Mouse (Mus musculus): ENCODE data around the gene Abhd2. TPM values are rescaled to one million over a fixed set of nuclear protein-coding genes. Genes with fewer than 3 reads are reported as not detected.

The Abhd2 gene
- total RNA-seq, 2 experiments from 2014 or later, result 24.7 to 27.2 TPM

- DNase-seq, result no peak
Measured at GRCm38 (mm10) chr7:79328769-79329168, 55.8 kb downstream of the Abhd2 start.

- no peak for DNase-seq
Measured at GRCm38 (mm10) chr7:79331197-79331596, 58.2 kb downstream of the Abhd2 start.

GRCm38 (mm10) chr7:79333419-79333818 is 60.4 kb downstream of the Abhd2 start:
- DNase-seq, result no peak

GRCm38 (mm10) chr7:79336362-79336910 is 63.4 kb downstream of the Abhd2 start:
- no peak for DNase-seq

DNA sequence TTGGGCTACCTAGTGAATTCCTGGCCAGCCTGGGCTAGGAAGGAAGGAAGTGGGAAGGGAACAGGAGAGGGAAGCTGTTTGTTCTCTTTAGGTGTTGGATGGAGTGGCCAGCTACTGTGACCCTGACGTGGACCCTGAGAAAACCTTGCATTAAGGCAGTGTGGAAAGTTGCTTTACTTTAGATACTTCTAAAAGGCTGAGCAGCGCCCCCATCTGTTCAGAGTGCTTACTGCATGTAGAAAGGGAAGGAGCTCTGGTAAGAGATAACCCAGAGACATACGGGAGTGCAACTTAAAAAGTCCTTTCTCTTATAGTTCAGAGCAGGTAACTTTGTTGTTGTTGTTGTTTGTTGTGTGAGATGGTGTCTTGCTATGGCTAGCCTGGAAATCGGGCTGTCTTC is 72.9 kb downstream of the Abhd2 start:
- DNase-seq, result peak; percentile 76

GRCm38 (mm10) chr7:79346555-79347075 is 73.6 kb downstream of the Abhd2 start:
- no peak for DNase-seq

GRCm38 (mm10) chr7:79347108-79347813 is 74.3 kb downstream of the Abhd2 start:
- no peak for DNase-seq

- DNase-seq, result no peak
Measured at GRCm38 (mm10) chr7:79348816-79349215, 75.8 kb downstream of the Abhd2 start.

DNA sequence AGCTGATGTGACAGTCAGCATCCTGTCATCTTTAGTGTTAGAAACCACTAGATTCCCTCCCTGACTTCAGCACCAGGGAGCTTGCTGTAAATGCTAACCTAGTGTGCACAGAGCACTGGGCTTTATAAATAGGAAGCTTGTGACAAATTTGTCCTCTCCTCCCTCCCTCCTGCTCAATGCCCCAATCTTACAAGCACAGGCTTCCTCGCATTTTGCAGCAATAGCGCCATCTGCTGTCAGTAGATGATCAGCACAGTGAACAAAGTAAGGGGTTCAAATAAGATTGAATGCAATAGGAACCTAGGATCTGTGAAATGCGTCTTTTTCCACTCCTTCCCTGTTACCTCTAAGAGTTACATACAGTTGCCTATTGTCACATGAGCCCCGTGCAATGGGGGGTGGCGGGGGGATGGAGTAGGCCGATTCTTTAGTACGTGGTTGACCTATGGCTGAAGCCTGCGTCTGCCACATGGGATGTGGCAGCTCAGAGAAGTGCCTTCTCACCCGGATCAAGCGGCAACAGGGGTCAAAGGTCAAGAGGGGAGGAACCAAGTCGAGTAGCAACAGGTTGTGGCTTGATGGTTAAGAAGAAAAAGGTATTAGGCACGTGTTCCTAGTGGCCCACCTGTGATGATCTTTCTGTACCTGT is 76.9 kb downstream of the Abhd2 start:
- DNase-seq, result peak; percentile 85

- peak; percentile 72 for DNase-seq
Measured at GRCm38 (mm10) chr7:79358350-79359182, 85.6 kb downstream of the Abhd2 start.

- no peak for DNase-seq
Measured at GRCm38 (mm10) chr7:79359183-79359435, 86.1 kb downstream of the Abhd2 start.

DNA sequence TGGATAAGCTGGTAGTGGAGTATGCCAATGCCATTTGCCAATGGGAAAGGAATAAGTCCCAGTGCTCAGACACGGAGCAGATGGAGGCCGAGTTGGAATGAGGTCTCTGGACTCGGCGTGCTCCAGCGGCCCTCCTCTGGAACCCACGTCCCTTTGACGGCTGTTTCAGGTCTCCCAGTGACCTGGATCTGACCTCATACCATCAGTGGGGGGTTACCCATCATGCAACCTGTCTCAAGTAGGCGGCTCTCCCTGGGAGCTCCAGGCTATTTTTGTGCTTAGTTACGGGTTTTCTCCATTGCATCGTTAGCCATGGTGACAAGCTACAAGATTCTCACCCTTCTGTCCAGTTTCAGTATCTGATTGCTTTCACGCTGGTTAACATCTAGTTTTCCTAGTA is 87.1 kb downstream of the Abhd2 start:
- DNase-seq, result peak; percentile 26

DNA sequence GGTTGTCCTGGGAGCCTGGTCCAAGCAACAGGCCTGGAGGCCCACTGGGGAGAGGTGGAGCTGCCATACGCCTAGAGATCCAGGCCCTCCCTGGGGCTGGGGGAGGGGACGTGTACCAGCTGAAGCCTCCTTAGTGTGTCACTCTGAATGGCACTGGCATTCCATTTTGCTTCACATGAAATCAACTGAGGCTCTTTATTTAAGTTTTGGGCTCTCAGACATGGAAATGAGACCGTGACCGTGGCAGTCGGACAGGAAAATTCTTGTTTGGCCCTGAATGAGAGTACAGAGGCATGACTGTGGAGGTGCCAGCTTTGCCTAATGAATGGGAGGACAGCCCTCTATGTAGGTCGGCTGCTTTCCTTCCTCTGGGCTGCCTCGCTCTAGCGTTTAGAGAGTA is 89.2 kb downstream of the Abhd2 start:
- no peak for DNase-seq

- no peak for DNase-seq
Measured at GRCm38 (mm10) chr7:79362830-79363229, 89.8 kb downstream of the Abhd2 start.

DNA sequence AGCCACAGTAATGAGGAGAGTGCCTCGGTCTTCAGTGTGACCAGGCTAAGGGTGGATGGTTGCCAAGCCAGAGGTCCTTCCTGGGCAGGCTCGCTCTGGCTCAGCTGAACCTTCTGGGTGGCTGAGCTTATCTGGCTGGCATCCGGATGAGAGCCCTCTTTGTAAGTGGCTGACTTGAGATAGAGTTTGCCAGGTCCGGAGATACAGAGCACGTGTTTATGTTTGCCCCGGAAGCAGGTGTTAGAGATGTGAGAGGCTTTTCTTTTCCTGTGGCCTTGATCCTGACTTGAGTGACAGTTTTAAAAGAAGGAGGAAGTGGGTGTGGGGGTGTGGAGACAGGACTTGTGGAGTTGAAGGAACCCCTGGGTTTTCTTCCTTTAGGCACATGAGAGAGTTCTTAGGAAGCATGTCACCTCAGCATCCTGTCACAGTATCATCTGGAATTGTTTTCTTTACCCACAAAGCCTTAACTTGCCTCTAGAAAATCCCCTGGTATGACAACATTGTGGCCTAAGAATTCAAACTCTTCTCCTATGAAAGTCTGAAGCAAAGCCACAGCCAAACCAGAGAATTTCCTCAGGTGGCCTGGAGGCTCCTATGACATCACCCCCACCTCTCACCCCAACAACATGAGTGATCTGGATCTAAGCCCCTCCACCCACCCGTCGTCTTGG is 90.5 kb downstream of the Abhd2 start:
- peak; percentile 69 for DNase-seq

- no peak for DNase-seq
Measured at GRCm38 (mm10) chr7:79368664-79369063, 95.7 kb downstream of the Abhd2 start.

GRCm38 (mm10) chr7:79369416-79369815 is 96.4 kb downstream of the Abhd2 start:
- no peak for DNase-seq

DNA sequence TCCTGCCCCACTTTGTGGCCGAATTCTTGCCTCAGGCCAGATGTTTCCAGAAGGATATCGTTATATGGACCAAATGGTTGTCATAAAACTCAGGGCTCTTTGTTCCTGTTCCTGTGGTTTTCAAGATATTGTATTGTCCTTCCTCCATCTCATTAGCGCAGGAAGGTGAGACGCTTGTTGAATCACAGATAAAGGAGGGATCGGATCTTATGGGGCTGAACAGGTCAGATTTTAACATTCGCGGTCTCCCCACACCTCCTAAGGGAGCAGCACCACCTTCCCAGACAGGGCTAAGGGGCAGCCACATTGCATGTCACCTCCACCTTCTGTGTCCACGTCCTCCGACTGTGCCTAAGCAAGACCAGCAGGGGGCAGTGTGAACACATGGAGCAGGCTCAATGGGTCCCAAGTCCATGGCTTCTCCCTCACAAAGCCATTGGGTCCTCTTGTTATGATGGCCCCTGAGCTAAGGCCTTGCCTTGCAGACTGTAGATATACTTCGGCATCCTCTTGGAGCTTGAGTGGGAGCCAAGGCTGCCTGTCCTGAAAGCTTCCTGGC is 98.4 kb downstream of the Abhd2 start:
- DNase-seq, result peak; percentile 83

GRCm38 (mm10) chr7:79374017-79374416 is 101.0 kb downstream of the Abhd2 start:
- DNase-seq, result no peak

DNA sequence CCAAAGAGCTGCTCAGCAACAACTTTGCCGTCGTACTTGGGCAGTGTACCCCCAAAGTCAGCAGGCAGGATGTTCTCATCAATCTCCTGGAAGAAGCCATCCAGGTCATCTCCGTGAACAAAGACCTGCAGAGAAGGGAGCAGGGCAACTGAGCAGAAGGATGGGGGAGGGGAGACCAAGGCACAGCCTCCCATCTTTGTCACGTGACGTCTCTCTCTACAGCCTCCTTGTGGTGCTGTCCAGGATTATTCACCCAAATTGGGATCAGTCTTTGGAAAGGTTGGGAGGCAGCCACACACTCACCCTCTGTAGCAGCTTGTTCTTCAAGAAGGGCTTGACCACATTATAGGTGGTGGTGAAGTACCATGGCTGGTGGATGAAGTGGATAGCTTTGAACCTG is 102.6 kb downstream of the Abhd2 start:
- no peak for DNase-seq

- no peak for DNase-seq
Measured at GRCm38 (mm10) chr7:79376516-79377275, 103.7 kb downstream of the Abhd2 start.
